Mouse (Mus musculus) midbrain, embryonic 14.5 days (tissue): ENCODE measurements at regions not wholly inside any gene's neighbourhood (a gene's known extent, or its start where the extent isn't known, plus 50 kb on each side); places are given as distances from the start of the nearest gene placed in this dataset.

Experiments
- ATAC-seq: fragments of 200-750 bp; cut with Nextera tagmentation; 2 replicates; pipeline ENCODE4 v1.8.0; 2017; ENCODE audit warnings: moderate number of reproducible peaks, moderate library complexity; ENCODE audit not compliant: low FRiP score, low TSS enrichment
- DNase-seq: peaks from one replicate; pipeline ENCODE4 v3.0.0-alpha.2; 2015
- H3K27ac ChIP-seq: fragments of 300-500 bp; sonication (generic); replicated peaks from 2 replicates; pipeline ENCODE4 v1.5.1; 2014; ENCODE audit warnings: mild to moderate bottlenecking, low read depth, low read length, moderate library complexity
- H3K27me3 ChIP-seq: fragments of 300-500 bp; sonication (generic); 2 replicates; pipeline ENCODE4 v1.6.1; 2014; ENCODE audit warnings: low read length, control low read depth, mixed read lengths; ENCODE audit not compliant: control insufficient read depth, insufficient read depth
- H3K36me3 ChIP-seq: fragments of 300-500 bp; sonication (generic); 2 replicates; pipeline ENCODE4 v1.6.1; 2014; ENCODE audit warnings: low read length, control low read depth; ENCODE audit not compliant: control insufficient read depth, insufficient read depth
- H3K4me1 ChIP-seq: fragments of 300-500 bp; sonication (generic); 2 replicates; pipeline ENCODE4 v1.6.1; 2014; ENCODE audit warnings: mild to moderate bottlenecking, antibody characterized with exemption, low read length, control low read depth; ENCODE audit not compliant: control insufficient read depth, insufficient read depth
- H3K4me2 ChIP-seq: fragments of 300-500 bp; sonication (generic); 2 replicates; pipeline ENCODE4 v1.6.1; 2014; ENCODE audit warnings: mild to moderate bottlenecking, low read length, moderate library complexity
- H3K4me3 ChIP-seq: fragments of 300-500 bp; sonication (generic); replicated peaks from 2 replicates; pipeline ENCODE4 v1.5.1; 2014; ENCODE audit warnings: low read depth, low read length
- H3K9ac ChIP-seq: fragments of 300-500 bp; sonication (generic); replicated peaks from 2 replicates; pipeline ENCODE4 v1.6.1; 2014; ENCODE audit warnings: mild to moderate bottlenecking, low read length, moderate library complexity
- H3K9me3 ChIP-seq: fragments of 300-500 bp; sonication (generic); 2 replicates; pipeline ENCODE4 v1.6.1; 2016; ENCODE audit warnings: low read length, control low read depth, mixed read lengths; ENCODE audit not compliant: control insufficient read depth
- WGBS: fragments of 180-500 bp; shearing (Covaris S2); extraction: QIAGEN DNeasy Blood & Tissue Kit; methylation state at CpG from one replicate; pipeline ENCODE4 v1.1.7; 2014; 5-methylcytosine and 5-hydroxymethylcytosine counted together

DNA sequence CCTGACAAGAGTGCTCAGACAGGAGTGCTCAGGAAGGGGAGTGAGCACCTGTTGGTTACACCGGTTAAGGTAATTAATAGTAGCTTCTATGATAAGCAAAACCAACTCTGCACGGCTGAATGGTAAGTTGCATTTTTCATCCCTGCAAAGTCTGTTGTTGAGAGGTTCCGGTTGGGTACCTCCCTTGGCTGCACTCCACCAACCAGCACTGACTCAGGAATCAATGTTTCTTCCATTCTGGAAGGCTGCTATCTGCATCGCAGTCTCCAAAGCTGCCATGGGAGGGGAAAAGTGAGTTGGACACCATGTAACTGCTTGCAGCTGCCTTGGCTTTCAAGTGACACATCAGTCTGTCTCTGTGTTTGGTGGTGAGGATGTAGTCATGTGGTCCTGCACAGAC is 93.0 kb upstream of the Cacna2d3 start:
- DNase-seq = no peak
- H3K4me1 ChIP-seq = no peaks in the 10 kb centered on the region
- WGBS = 68% methylated on average over 4 of the region's 4 CpGs
- no peak overlapping the region for H3K4me3 ChIP-seq
- H3K27ac ChIP-seq = no peak overlapping the region
- peaks cover 4% of the 10 kb centered on the region; the same call in 1 of the 2 replicates for H3K9me3 ChIP-seq
- no peak for ATAC-seq
- no peak overlapping the region for H3K9ac ChIP-seq
- H3K27me3 ChIP-seq = no peaks in the 10 kb centered on the region
- H3K4me2 ChIP-seq = no peak overlapping the region
- no peaks in the 10 kb centered on the region for H3K36me3 ChIP-seq

- no peak overlapping the region for H3K9ac ChIP-seq
- H3K4me2 ChIP-seq = no peak overlapping the region
- DNase-seq (no peak), ATAC-seq (no peak)
- no peaks in the 10 kb centered on the region for H3K36me3 ChIP-seq
- no peak overlapping the region for H3K27ac ChIP-seq
- H3K4me3 ChIP-seq = no peak overlapping the region
- H3K27me3 ChIP-seq = no peaks in the 10 kb centered on the region
- H3K4me1 ChIP-seq = no peaks in the 10 kb centered on the region
- H3K9me3 ChIP-seq = no peaks in the 10 kb centered on the region
- 81% methylated on average over 4 of the region's 4 CpGs for WGBS
Measured at GRCm38 (mm10) chr14:29817548-29817947, 95.9 kb upstream of the Cacna2d3 start.

GRCm38 (mm10) chr14:29818251-29818650 is 96.6 kb upstream of the Cacna2d3 start:
- WGBS = 89% methylated on average over 7 of the region's 7 CpGs
- H3K9ac ChIP-seq = no peak overlapping the region
- ATAC-seq = no peak
- H3K27me3 ChIP-seq = no peaks in the 10 kb centered on the region
- DNase-seq = no peak
- H3K36me3 ChIP-seq = no peaks in the 10 kb centered on the region
- H3K27ac ChIP-seq = no peak overlapping the region
- H3K9me3 ChIP-seq = no peaks in the 10 kb centered on the region
- no peaks in the 10 kb centered on the region for H3K4me1 ChIP-seq
- H3K4me2 ChIP-seq = no peak overlapping the region
- H3K4me3 ChIP-seq = no peak overlapping the region

DNA sequence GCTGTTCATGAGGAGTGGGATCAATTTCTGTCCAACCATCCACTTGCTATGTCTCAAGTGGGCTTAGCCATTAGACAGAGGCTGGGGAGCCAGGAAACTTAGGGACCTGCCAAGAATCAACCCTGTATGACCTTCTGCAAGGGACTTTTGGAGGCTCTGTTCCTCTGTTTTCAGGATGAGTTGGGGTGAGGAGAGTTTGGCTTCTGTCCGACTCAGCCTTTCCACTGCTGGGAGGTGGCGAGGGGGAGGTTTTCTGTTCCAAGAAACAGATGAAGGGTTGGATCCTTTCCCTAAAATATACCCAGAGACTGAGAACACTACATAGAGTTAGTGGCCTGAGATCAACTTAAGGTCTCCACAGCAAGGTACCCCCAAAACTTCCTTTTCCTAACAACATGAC is 97.1 kb upstream of the Cacna2d3 start:
- Histone ChIP-seq H3K4me1 (no peaks in the 10 kb centered on the region), H3K27ac (no peak overlapping the region), H3K36me3 (no peaks in the 10 kb centered on the region), H3K9ac (no peak overlapping the region), H3K4me3 (no peak overlapping the region), H3K4me2 (no peak overlapping the region), H3K27me3 (no peaks in the 10 kb centered on the region), H3K9me3 (no peaks in the 10 kb centered on the region)
- ATAC-seq (no peak), DNase-seq (no peak)
- 98% methylated on average over 2 of the region's 2 CpGs for WGBS

DNA sequence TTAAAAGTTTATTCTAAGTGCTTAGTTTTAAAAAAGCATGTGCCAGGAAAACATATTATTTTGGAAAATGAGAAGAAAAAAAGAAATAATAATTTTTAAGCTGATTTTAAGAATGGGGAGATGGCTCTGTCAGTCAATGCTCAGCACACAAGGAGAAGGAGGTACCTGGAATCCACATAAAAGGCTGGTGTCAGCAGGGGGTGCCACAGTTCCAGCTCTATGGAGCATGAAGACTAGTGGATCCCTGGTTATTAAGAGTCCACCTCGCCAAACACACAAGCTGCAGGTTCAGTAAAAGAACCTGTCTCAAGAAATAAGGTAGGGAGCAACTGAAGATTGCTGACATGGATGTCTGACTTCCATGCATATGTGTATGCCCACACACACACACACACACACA is 115.4 kb upstream of the Cacna2d3 start:
- Histone ChIP-seq H3K9me3 (no peaks in the 10 kb centered on the region), H3K36me3 (no peaks in the 10 kb centered on the region), H3K4me3 (no peak overlapping the region), H3K27ac (no peak overlapping the region), H3K9ac (no peak overlapping the region), H3K4me1 (no peaks in the 10 kb centered on the region), H3K4me2 (no peak overlapping the region), H3K27me3 (no peaks in the 10 kb centered on the region)
- 32% methylated on average over 1 of the region's 1 CpGs for WGBS
- ATAC-seq = no peak
- DNase-seq = peak; percentile 4

- Histone ChIP-seq H3K4me3 (no peak overlapping the region), H3K9me3 (no peaks in the 10 kb centered on the region), H3K36me3 (no peaks in the 10 kb centered on the region), H3K27ac (no peak overlapping the region), H3K4me2 (no peak overlapping the region), H3K4me1 (no peaks in the 10 kb centered on the region), H3K9ac (no peak overlapping the region), H3K27me3 (no peaks in the 10 kb centered on the region)
- 86% methylated on average over 3 of the region's 3 CpGs for WGBS
- no peak for DNase-seq
- no peak for ATAC-seq
Measured at GRCm38 (mm10) chr14:29839576-29839975, 117.9 kb upstream of the Cacna2d3 start.

- Histone ChIP-seq H3K4me2 (no peak overlapping the region), H3K4me3 (no peak overlapping the region), H3K27me3 (no peaks in the 10 kb centered on the region), H3K4me1 (no peaks in the 10 kb centered on the region), H3K27ac (no peak overlapping the region), H3K9me3 (no peaks in the 10 kb centered on the region), H3K9ac (no peak overlapping the region), H3K36me3 (no peaks in the 10 kb centered on the region)
- 87% methylated on average over 7 of the region's 7 CpGs for WGBS
- no peak for DNase-seq
- ATAC-seq = no peak
Measured at GRCm38 (mm10) chr14:29841361-29842117, 119.9 kb upstream of the Cacna2d3 start.

GRCm38 (mm10) chr14:29847661-29848060 is 120.4 kb upstream of the Selenok start:
- no peaks in the 10 kb centered on the region for H3K4me1 ChIP-seq
- WGBS = 74% methylated on average over 7 of the region's 7 CpGs
- no peaks in the 10 kb centered on the region for H3K9me3 ChIP-seq
- no peak overlapping the region for H3K9ac ChIP-seq
- no peak overlapping the region for H3K27ac ChIP-seq
- H3K27me3 ChIP-seq = no peaks in the 10 kb centered on the region
- ATAC-seq (no peak), DNase-seq (no peak)
- H3K36me3 ChIP-seq = no peaks in the 10 kb centered on the region
- H3K4me2 ChIP-seq = no peak overlapping the region
- no peak overlapping the region for H3K4me3 ChIP-seq

DNA sequence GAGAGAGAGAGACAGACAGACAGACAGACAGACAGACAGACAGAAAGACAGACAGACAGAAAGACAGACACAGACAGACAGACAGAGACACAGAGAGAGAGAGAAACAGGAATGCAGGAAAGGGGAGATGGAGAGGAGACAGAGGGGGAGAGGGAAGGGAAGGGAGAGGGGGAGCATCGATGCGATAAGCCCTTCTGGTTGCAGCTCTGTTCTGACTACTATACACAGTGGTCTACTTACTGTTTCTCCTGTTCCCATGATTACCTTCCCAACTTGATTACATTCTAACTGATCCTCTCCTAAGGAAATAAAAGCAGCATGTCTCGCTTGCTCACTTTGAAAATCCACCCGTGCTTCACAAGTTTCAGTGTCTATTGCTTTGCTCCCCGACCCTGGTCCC is 116.8 kb upstream of the Selenok start:
- H3K36me3 ChIP-seq = no peaks in the 10 kb centered on the region
- WGBS = 88% methylated on average over 5 of the region's 5 CpGs
- no peak overlapping the region for H3K4me3 ChIP-seq
- H3K9ac ChIP-seq = no peak overlapping the region
- no peak overlapping the region for H3K4me2 ChIP-seq
- ATAC-seq (no peak), DNase-seq (no peak)
- H3K9me3 ChIP-seq = no peaks in the 10 kb centered on the region
- no peaks in the 10 kb centered on the region for H3K27me3 ChIP-seq
- H3K4me1 ChIP-seq = no peaks in the 10 kb centered on the region
- H3K27ac ChIP-seq = no peak overlapping the region
